7 mouse cellular contexts compared by ENCODE assay signal in genomic region chr14:8038791-8039448, GRCm38 (mm10). TPM values are rescaled to one million over a fixed set of nuclear protein-coding genes. Genes with fewer than 3 reads are reported as not detected.
DNase-seq lines count a peak whose midpoint lies in the region.

No protein-coding gene starts in this region.

- DNase-seq in ovary, postnatal 36 days (ENCODE audit: low spot score), result peak; percentile 31
- no peak for DNase-seq in ovary, postnatal 10 days (ENCODE audit: low spot score)
- peak; percentile 68 for DNase-seq in cerebellum, adult 11 months
- DNase-seq in heart, adult 9 months (ENCODE audit: low spot score in 2 of 2), result peak; percentile 51 to 79
- peak; percentile 32 for DNase-seq in left cerebral cortex, postnatal 4 days
- no peak for DNase-seq in embryo, embryonic 10.5 days (ENCODE audit: low spot score)
- DNase-seq in urinary bladder, postnatal 4 days (ENCODE audit: low spot score in 2 of 2), result no peak

- intact Hi-C loops in left cerebral cortex, postnatal 4 days (cut with DNase I), result no loop called here

RNA-seq across cellular contexts. Expression of gene Abhd6, which starts 36.2 kb away (rescaled TPM):
- total RNA-seq in left cerebral cortex, postnatal 4 days (2021), result 10 to 100 TPM; 25.5 to 27.3 TPM

RNA-seq across cellular contexts. Expression of gene Rpp14, which starts 41.2 kb away (rescaled TPM):
- total RNA-seq in left cerebral cortex, postnatal 4 days (2021), result 10 to 100 TPM; 24.4 to 24.7 TPM

RNA-seq across cellular contexts. Expression of gene Dnase1l3, which starts 44.5 kb away (rescaled TPM):
- under 1 TPM in 1 of 2 experiments, not detected in 1; 0.06 TPM for total RNA-seq in left cerebral cortex, postnatal 4 days (2021)

RNA-seq across cellular contexts. Expression of gene Pxk, which starts 59.1 kb away (rescaled TPM):
- 10 to 100 TPM; 32.3 to 38.0 TPM for total RNA-seq in left cerebral cortex, postnatal 4 days (2021)

Comparison
In these comparisons a context has a peak if more than half of its experiments do, and no peak if none do; other contexts are left out.
1. DNase-seq: peak in ovary, postnatal 36 days (single experiment), cerebellum, adult 11 months (single experiment), heart, adult 9 months (2 of 2) and left cerebral cortex, postnatal 4 days (single experiment); none in ovary, postnatal 10 days (single experiment), embryo, embryonic 10.5 days (single experiment) and urinary bladder, postnatal 4 days (0 of 2).